Mouse (Mus musculus) A20 (cell line): Measurements from ENCODE around the gene Olfr223.
"Not testable (repeated sequence)": the region's sequence is repeated elsewhere in the genome, so short reads cannot be mapped to it uniquely, and the experiment has no call there.

ENCODE experiments used
- DNase-seq: peaks from one replicate; pipeline ENCODE4 v3.0.0-alpha.2; 2011; ENCODE audit warnings: low read depth, low spot score

The Olfr223 gene

DNA sequence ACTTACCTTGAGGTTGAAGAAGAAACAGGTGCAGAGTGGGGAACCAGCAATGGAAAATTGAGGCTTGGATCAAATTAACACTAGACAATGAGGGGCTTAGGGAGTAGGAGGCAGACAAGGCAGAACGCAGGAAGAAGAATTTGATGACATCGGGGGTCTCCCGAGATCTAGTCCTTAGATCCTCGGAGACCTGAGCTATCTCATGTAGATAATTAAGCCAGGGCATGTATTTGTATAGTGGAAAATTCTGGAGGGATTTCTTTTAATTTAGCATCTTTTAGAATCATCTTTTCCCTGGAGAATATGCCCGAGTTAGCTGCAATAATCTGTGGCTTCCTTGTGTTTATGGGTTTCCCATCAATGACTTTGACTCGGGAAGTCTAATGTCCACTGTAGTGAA lies at the start of gene Olfr223:
TSS of gene Olfr223 (minus strand) at position 101 of the 400 bp plus-strand sequence.
- no peak for DNase-seq

DNA sequence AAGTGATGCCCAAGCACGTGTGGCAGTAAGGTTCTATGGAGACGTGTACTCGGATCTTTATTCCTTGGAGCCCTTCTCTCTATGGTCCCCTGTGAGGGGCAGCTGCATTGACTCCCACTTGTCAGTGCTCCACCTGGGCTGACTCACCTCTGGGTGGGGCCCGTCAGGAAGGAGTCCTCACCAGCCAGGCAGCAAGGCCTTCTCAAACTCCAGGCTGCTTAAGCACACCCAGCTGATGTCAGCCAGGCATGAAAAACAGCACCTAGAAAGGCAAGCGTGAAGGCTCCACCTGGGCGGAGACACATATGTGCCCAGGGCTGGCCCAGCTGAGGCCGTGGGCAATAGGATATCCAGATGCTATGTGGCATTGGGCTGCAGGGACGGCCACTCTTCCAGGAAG lies 49.3 kb upstream of the Olfr223 start:
- DNase-seq = no peak

DNA sequence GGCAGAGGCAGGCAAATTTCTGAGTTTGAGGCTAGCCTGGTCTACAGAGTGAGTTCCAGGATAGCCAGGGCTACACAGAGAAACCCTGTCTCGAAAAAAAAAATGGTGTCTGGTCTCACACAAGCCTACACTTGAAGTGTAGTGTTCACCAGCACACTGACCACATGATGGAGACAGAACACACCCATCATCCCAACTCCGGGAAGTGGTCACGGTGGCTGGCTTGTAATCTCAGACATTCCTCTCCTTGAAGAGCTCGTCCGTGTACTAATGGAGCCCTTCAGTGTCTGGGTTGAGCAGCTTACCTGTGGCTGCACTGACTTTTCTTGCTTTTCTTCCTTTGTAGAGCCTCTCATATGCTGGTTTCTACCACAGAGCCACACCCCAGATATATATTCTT lies 48.1 kb upstream of the Olfr223 start:
- DNase-seq = no peak

- no peak for DNase-seq
Observed at GRCm38 (mm10) chr11:59639957-59640643, 47.0 kb upstream of the Olfr223 start.

GRCm38 (mm10) chr11:59636695-59637414 lies 43.8 kb upstream of the Olfr223 start:
- DNase-seq = peak; percentile 32

GRCm38 (mm10) chr11:59635821-59636694 lies 43.0 kb upstream of the Olfr223 start:
- no peak for DNase-seq

GRCm38 (mm10) chr11:59635251-59635795 lies 42.2 kb upstream of the Olfr223 start:
- DNase-seq = no peak

DNA sequence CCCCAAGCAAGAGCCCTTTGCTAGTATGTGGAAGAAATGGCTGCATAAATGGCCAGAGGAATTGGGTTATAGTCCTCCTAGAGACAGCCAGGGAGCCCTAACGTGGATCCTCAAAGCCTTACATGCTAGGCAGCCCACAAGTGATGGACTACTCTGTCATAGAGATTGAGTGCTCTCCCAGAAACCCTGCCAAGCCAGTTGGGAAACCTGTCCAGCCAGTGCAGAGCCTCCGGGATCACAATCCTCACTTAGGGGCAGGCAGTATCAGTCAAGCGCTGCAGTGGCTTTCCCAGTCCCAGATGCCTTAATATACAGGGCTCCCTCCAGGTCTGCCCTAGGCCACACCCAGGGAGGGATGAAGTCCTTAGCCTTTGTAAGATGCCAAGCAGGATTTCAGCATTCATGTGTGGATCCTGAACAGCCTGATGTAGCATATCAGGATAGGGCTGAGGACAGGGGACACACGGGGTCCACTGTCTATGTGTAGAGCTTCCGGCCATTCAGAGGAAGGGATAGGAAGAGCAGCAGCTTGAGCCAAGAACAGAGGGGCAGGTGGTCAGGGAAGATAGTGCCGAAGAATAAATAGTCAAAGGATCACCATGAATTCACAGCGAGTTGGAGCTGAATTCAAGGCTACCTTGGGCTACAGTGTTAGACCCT lies 41.0 kb upstream of the Olfr223 start:
- no peak for DNase-seq

DNA sequence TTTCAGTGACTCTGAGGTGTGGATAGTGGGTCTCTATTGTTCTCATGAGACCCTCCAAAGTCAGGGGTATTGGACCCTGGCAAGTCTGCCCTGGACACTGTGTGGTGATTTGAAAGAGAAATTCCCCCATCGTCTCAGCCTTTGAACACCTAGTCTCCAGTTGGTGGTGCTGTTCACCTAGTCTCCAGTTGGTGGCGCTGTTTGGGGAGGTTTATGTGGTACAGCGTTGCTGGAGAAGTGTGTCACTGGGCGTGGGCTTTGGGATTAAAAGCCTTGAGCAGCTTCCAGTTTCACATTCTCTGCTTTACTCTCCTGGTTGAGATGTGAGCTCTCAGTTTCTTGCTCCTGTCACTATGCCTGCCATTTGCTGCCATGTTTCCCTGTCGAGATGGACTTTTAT lies 39.9 kb upstream of the Olfr223 start:
- peak; percentile 80 for DNase-seq

DNA sequence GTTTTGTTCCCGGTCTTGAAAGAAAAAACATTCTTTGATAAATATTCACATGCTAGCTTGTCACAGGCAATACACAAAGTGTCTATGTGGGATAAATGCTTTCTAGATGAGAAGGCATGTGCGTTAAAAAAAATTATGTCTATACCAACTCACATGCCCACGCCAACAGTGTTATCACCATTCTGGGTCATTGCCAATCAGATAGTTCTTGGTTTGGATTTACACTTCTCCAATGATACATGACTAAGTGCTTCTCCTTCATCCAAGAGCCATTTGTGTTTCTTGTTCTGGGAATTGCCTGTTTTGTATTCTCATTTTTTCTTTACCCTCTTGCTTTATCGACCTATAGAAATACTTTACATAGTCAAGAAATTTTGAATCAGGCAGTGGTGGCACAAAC lies 38.9 kb upstream of the Olfr223 start:
- DNase-seq = no peak

- no peak for DNase-seq
Observed at GRCm38 (mm10) chr11:59629871-59630270, 36.8 kb upstream of the Olfr223 start.

DNA sequence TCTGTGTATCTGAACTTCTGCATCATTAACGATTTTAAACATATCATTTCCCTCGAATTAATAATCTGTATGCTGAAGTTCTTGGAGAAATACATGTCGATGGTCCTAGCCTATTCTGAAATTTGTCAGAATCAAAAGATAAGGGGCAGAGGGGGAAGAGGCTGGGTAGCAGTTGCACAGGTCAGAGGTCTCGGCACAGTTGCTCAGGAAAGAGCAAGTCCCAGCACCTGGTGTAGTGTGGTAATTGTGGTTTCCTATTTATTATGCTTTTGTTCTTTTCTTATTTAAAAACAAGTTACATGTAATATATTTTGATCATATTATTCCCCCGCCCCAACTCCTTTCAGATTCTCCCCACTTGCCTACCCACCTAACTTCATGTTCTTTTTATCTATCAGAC lies 35.1 kb upstream of the Olfr223 start:
- DNase-seq = peak; percentile 74

GRCm38 (mm10) chr11:59626192-59626591 lies 33.1 kb upstream of the Olfr223 start:
- peak; percentile 11 for DNase-seq

- DNase-seq = peak; percentile 88
Observed at GRCm38 (mm10) chr11:59624017-59624630, 31.0 kb upstream of the Olfr223 start.

DNA sequence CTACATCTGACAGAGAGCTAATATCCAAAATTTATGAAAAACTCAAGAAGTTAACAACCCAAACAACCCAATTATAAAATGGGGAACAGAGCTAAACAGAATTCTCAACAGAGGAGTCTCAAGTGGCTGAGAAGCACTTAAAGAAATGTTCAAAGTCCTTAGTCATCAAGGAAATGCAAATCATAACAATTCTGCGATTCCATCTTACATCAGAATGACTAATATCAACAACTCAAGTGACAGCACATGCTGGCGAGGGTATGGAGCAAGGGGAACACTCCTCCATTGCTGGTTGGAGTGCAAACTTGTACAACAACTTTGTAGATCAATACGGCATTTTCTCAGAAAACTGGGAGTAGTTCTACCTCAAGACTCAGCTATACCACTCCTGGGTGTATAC lies 29.1 kb upstream of the Olfr223 start:
- no peak for DNase-seq

DNA sequence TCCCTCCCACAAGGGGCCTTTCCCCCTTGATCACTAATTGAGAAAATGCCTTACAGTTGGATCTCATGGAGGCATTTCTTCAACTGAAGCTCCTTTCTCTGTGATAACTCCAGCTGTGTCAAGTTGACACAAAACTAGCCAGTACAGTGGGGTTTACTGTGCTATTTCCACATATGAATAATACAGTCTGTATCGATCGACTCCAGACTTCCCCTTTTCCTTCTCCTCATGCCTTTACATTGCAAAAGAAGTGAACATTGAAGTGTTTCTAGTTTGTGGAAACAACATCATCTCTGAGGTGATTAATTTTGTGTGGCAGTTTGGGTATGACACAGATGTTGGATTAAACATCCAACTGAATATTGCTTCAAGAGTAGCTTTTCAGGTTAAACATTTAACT lies 23.9 kb upstream of the Olfr223 start:
- DNase-seq = not testable (repeated sequence)

- DNase-seq = no peak
Observed at GRCm38 (mm10) chr11:59614120-59614519, 21.0 kb upstream of the Olfr223 start.

DNA sequence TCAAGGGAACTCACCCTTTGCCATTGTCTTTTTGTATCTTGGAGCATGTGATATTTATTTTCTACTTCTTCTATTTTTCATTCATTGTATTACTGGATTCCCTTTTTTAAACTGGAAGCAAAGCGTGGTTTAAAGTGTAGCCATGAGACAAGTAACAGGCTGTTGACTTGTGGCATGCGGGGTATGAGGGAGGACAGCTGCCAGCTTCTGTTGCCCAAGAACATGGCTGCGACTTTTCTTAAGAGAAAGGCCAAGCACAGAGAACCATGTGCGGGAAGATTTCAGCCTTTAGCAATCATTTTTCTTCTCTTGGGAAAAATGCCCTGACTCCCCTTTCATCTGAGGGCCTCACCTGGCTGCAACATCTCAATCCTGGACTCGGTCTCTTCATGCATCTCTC lies 18.6 kb upstream of the Olfr223 start:
- DNase-seq = no peak

- no peak for DNase-seq
Observed at GRCm38 (mm10) chr11:59602287-59602686, 9.2 kb upstream of the Olfr223 start.

DNA sequence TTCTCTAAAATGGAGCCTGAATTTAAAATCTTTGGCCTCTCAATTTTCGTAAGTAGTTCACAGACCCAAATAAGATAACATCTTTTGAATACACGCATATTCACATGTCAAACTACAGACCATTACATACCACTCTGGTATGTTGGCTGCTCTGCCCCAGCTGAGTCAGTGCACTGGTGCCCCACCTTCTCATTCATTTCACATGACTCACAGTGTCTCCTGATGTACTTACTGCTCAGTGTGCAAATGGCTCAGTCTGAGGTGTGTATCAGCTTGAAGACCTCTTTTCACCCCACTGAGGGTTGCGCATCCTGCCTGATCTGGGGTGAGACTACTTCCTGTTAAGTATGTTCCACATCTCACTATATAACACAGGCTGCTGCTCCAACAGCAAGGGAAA lies 7.8 kb upstream of the Olfr223 start:
- DNase-seq = no peak

- DNase-seq = no peak
Observed at GRCm38 (mm10) chr11:59599211-59599610, 6.1 kb upstream of the Olfr223 start.
